Mouse (Mus musculus) adrenal gland, adult (tissue): ENCODE measurements around the gene Hmgcs2.
A peak's percentile ranks its signal among the peaks of the same experiment; 100 is the strongest.

Experiments
- DNase-seq, 2 experiments: peaks; one replicate each; pipeline ENCODE4 v3.0.0; 2022 to 2023; ENCODE audit warnings: low spot score in 1 of 2; ENCODE audit not compliant: inconsistent age in 2 of 2

Hmgcs2 gene

DNA sequence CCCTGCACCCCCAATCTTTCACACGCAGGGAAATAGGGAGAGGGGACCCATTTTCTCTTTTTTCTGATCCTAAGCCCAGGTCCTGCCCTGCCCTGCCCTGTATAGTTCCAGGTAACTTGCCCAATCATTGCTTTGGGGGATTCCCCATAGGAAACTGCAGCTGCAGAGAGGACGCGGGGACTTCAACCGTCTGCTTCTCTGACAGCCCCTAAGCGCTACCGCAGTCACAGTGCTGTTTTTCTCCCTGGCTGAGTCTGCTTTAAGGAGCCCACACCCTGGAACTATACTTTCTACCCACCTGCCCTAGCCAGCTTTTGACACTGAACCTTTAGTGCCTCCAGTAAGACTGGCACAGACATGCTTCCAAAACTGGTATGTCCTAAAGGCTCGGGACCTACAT is 55.7 kb downstream of the Hmgcs2 start:
- DNase-seq: no peak

DNA sequence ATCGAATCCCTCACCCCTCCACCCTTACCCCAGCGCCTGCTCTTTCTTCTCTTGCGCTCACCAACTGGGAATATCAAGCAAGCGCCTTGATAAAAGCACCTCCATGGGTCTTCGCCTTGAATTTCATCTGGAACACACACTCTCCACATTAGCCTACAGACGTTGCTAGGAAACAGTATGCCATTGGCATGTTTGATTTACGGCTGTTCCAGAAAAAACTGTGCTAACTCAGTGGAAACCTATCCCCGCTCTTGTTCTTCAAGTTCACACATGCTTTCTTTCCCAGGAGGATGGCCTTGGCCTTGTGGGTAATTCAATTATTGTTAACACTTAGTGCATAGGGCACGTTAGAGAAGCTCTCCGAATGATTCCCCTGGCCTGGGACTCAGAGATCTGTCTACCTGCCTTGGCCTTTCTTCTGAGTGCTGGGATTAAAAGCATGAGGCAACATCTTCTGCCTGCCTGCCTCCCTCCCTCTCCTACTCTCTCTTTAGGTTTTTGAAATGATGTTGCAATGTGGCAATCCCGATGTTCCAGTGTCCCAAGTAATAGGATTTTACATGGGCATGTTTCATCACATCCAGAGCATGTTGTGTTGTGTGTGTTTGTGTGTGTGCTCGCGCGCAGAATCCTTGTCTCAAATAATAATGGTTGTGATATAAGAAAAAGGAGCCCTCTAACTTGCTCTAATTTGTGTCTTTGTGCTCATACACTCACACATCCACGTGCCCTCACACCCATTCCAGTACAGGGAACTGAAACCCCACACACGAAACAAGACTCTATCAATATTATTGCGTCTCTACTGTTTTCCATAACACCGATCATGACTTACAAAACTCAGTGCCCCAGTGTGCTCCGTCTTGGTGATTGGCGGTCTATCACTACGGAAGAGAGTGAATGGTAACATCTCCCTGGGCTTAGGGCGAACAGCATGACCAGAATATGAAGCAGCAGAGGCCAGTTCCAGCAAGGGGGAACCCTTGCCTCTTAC is 56.7 kb downstream of the Hmgcs2 start:
- DNase-seq: no peak

DNA sequence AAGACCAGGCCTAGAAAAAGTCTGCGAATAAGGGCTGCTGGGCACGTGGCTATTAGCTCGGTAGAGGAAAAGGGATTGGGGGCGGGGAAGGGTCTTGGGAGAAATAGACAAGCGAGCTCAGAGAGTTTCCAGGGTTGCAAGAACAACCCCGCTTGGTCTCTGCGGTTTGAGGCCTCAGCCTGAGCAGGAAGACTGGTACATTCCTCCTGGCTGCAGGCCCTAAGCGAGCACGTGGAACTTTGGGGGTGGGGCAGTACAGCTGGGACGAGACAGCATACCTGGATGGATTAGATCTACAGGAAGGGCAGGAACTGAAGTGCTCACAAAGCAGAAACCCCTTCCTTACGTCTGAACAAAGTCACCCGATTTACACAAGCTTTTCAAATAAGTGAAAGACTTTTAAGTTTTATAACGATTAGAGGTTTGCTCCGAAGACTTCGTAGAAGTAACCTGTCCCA is 58.4 kb downstream of the Hmgcs2 start:
- DNase-seq: peak; percentile 38 to 75

DNA sequence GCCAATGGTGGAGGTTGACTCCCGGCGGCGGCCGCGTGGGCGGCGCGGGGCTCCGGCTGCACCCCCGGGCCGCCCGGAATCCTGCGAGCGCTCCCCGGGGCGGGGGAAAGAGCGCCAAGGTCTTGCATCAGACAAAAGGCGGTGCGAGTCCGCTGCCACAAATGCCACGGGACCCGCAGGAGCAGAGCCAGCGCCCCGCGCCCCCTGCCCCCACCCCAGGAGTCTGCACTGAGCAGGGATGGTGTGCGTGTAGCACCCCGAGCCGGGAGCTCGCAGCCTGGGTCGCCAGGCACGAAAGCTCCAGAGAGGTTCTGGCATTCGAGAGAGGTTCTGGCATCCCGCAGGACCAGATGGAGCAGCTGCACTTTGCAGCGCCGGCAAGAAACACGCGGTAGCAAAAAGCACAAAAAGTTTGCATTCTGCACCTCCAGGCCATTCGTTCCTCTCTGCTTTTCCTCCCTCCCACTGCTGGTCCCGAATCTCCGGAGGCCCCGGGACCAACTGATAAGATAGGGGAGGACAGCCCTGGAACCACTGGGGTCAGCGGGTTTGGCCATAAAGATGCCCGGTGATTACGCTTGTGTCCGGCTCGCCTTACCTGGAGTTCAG is 59.0 kb downstream of the Hmgcs2 start:
- peak; percentile 42 to 84 for DNase-seq

DNA sequence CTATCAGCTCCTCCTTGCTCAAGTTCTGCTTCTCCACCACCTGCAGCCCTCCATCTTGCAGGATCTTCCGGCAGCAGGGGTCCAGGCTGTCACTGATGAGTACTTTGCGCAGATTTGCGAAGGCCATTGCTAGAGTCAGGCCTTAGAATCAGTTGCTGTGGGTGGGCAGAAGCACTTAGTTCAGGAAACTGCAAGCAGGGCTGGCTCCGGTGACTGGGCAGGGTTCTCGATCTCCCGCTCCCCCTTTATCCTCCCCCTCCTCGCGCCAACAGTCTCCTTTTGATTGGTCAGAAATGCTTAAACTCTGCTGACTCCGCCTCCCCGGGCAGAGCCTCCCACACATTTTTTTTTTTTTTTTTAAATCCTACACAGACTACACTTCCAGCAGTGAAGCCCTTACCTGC is 59.5 kb downstream of the Hmgcs2 start, which contains the start of gene Phgdh:
TSS of gene Phgdh (minus strand) at position 285 of the 404 bp plus-strand sequence.
- peak in 1 of 2 experiments; percentile 56 for DNase-seq

DNA sequence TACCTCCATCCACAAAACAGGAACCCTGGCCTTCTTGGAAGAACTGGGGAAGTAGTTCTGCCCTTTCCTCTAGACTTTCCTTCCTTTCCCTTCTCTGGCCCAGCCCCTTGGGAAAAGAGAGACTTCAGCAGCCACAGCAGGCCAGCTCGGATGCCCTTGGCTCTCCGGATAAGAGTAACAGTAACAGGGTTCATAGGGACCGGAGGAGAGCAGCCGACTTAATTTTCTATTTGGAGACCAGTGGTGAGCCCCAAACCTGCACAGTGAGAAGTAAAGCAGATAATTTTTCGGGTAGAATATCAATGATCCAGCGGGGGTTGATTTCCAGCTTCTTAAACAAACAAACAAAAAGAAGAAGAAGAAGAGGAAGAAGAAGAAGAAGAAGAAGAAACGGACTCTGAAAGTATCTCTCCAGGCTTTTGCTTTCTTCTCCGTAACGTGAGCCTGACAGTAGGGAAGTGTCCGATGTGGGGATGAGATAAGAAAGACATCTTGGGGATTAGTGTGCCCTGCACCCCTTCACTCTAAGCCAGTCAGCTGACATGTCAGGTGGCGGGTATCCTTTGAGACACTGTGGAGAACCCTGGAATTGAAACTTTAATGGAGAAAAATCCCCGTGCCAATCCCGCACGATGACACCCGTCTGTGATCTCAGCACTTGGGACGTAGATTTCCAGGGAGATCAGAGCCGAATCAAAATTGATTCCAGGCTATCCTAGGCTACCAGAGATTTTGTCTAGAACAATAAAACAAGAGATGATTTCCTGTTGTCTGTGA is 60.8 kb downstream of the Hmgcs2 start:
- peak in 1 of 2 experiments; percentile 28 for DNase-seq

DNA sequence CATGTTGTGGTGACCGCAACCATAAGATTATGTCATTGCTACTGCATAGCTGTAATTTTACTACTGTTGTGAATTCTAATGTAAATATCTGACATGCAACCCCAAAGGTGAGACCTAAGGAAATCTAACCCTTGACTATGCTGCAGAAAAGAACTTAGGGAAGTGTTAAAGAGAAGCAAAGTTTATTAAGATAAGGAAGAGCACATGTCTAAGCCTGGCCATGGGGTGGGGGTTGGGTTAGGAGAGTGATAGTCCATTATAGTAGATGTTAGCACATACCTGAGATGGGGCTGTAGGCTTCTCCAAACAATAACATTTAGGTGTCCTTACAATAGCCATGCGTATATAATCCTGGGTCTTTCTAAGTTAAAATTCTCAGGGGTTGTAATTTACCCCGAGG is 63.0 kb downstream of the Hmgcs2 start:
- DNase-seq: no peak

DNA sequence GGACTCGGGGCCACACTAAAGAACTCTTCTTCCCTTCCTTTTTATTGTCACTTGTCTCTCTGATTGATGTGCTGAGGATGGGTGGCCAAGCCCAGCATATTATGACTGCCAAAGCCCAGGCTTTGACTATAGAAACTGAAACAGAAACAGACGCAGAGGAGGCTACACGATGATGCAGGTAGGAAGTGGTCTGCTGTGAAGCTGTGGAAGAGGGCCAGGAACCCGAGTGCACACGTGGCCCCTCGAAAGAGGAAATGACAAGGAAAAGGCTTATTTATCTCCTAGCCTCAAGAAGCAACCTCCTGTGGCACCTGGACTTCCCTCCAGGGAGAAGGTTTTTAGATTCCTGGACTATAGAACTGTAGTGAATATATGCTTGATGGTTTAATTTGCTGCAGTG is 67.9 kb downstream of the Hmgcs2 start:
- no peak for DNase-seq

DNA sequence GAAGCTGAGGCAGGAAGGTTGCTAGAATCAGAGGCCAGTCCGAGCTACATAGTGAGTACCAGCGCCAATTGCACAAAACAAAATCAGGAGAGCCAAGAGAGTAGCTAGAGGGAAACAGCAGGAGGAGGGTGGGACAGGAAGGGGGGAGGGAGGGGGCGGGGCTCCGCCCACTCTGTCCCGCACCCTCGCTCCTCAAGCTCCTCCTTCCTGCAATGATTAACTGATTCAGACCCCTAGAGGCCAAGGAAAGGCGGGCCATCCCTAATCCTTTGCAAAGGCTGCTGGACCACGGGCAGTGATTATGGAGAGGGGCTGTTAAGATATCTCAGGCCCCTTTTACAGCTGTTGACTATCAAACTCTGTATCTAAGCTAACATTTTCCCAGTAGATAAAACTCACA is 68.5 kb downstream of the Hmgcs2 start:
- DNase-seq: no peak

DNA sequence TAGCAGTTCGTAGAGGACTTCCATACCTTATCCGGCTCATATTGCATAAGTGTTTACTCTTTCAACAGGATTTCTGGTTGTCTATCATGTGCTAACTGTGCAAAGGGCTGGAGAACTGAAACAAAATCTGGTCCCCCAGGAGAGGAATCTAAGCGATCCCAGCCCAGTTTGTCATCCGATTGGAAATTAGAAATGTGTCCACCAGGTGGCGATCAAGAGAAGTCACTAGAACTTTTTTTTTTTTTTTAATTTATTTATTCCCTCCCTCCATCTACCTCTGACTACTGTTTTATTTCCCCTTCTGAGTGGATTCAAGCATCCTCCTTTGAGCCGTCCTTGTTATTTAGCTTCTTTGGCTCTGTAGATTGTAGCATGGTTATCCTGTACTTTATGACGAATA is 73.7 kb downstream of the Hmgcs2 start:
- peak; percentile 25 to 86 for DNase-seq

DNA sequence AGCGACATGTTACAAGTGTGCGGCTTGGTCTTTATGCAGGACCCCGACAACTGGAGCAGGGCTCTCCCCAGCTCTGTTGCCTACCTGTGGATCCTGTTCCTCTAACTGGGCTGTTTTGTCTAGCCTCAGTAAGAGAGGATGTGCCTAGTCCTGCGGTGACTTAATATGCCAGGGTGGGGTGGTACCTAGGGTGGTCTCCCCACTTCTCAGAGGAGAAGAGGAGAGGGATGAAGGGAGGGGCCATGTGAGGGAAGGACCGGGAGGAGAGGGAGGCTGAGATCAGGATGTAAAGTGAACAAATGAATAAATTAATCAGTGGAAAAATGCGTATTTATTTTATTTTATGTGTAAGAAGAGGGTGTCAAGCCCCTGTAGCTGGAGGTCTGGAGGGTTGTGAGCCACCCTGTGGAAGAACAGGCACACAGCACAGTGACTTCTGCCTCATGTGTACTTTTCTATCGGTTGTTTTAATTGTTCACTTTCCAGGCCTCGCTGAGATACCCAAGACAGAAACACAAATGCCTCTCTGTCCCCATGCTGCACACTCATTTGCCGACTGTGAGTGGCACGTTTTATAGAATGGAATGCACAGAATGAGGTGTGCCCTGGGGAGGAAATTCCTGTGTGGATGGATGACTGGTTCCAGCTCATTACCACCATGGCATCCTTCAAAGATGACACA is 75.2 kb downstream of the Hmgcs2 start:
- DNase-seq: no peak

DNA sequence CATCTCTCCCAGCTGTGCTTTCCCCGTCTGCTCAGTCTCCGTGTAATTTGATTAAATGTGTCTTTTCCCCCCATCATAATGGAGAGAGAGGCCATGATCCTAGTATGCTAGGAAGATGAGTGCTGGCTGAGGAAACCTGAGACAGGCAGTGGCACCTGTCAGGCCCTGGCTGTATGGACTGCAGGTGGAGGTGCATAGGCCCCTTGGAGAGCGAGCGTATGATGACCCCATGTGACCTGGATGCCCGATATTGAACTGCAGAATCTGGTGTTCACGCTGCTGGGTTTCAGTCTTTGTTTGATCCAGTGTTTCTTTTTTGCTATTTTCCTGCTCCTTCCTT is 75.8 kb downstream of the Hmgcs2 start:
- no peak for DNase-seq

DNA sequence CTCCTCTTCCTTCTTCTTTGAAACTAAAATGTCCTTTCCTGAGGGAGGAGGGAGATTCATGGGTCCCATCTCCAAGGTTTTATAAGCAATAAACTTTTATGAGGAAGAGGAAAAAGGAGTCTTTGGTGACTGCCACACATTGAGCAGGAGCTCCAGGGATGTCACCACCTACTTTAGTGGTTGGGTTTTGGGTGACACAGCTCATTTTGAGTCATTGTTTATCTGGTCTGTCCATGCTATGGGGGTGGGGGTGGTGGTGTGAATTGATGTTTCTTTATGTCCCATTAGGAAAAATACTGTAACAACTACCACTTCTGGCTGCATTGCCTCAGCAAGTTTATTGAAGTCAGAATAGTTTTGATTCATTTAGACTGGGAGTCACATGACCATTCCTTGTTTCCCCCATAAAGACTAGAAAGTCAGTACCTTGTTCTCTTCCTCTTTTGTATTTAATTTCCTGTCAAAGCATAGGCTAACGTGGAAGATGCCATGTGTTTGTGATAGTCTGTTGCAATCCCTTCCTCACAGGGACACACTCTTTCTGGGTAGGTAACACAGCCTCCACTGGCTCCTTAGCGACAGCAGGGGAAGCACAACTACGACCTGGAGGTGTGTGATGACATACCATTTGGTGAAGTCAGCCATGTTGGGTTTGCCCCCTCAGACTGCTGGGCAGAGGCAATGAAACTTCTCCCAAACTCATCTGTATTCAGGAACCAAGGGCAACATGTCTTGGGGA is 76.6 kb downstream of the Hmgcs2 start:
- DNase-seq: no peak
